Mouse (Mus musculus): Measurements from ENCODE around the gene Trpm3.

DNA sequence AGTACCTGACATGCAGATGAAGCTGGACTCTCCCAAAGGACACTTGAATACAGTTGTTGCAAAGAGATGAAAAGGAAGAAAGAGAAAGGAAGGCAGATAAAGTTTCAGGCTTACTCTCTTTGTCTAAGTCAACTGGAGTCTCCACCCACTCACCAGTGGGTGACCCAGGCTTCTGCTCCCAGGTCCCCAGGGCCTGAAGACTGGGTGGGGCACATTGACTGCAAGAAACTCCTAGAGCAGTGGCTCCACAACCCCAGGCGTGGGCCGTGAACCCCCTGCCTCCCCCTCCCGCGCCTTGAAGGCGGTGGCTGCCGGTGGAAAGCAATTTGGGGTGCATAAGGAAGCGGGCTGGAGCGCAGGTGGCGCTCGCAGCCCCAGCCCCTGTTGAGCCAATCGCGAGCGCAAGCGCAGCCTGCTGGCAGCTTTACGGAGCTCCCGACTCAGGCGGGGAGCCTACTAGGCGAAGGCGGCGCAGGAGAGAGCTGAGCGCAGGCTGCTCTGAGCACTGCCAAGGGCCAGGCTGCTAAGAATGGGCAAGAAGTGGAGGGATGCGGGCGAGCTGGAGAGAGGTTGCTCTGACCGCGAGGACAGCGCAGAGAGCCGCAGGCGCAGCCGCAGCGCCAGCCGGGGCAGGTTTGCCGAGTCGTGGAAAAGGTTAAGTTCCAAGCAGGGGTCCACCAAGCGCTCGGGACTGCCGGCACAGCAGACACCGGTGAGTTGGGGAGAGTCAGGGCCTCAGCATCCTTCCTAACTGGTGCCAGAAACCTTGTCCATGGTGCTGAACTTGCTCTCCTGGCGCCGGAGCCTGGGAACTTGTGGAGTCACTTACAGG, at the start of gene Trpm3:
- TF ChIP-seq POLR2A (IDR thresholded peaks at IDR 0.05; ENCODE audit: control insufficient read depth, extremely low read depth, insufficient read depth, low read length, poor library complexity) (no peak), CTCF (IDR thresholded peaks at IDR 0.05; ENCODE audit: borderline replicate concordance, control insufficient read depth, extremely low read depth, insufficient read depth, low read length, poor library complexity) (no peak)
